12 mouse cellular contexts compared by ENCODE assay signal in the genomic region with DNA sequence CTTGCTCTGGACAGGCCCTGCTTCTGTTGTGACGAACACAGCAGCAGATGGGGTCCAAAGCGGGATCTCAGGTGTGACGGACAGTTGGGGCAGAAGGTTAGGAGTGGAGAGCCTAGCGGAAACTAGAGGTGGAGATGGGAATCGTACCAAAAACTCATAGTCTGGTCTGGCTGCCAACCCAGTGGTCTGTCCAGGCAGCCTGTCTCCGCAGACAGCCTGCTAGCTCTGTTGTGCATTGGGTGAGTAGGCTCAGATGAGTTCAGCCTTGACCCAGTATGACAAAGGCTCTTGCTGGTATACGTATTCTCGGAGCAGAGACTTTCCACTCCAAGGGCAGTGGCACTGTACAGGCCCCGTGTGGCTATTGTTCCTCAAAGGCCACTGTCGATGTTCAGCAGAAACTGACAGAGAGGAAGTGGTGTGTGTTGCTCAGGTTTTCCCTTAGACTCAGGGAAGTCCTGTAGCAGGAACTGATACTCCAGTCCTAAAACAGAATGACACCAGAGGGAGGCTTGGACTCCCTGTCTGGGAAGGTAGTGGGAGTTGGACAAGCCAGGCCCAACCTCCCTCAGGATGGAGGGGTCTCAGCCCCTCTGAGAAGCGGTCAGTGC. TPM values are rescaled to one million over a fixed set of nuclear protein-coding genes. Genes with fewer than 3 reads are reported as not detected.
DNase-seq lines count a peak whose midpoint lies in the region; ATAC-seq and TF ChIP-seq lines count a peak whose summit lies in the region.
"Had no signal": no experiment of that assay in that cellular context is flagged by ENCODE, and none has a peak within 500 bp of the region (broad histone marks: within the 10 kb centered on the region; RNA-seq: fewer than 3 reads in every experiment).

No protein-coding gene starts in this region.

- H3K27ac ChIP-seq in midbrain, embryonic 11.5 days (ENCODE audit: low read depth, low read length), result no peak overlapping the region
- H3K27ac ChIP-seq in midbrain, embryonic 14.5 days (replicated peaks; ENCODE audit: low read depth, low read length), result no peak overlapping the region
- no peak overlapping the region for H3K27ac ChIP-seq in thymus, adult 2 months (ENCODE audit: control insufficient read depth, insufficient read depth, low read length)
- H3K27ac ChIP-seq: embryonic facial prominence, embryonic 12.5 days; intestine, embryonic 15.5 days had no signal

- no peak overlapping the region for H3K4me2 ChIP-seq in midbrain, embryonic 11.5 days
- H3K4me2 ChIP-seq in midbrain, embryonic 14.5 days (ENCODE audit: low read length), result no peak overlapping the region
- H3K4me2 ChIP-seq: embryonic facial prominence, embryonic 12.5 days; intestine, embryonic 15.5 days had no signal

- no peak for ATAC-seq in midbrain, embryonic 11.5 days (ENCODE audit: low FRiP score)
- ATAC-seq in midbrain, embryonic 14.5 days (ENCODE audit: low FRiP score, low TSS enrichment), result no peak
- ATAC-seq in neutrophil, adult 5-6 weeks (ENCODE audit: extremely low read depth, insufficient number of reproducible peaks, low FRiP score, poor library complexity, severe bottlenecking), result peak; percentile 91
- ATAC-seq: intestine, embryonic 15.5 days had no signal

- no peaks in the 10 kb centered on the region for H3K9me3 ChIP-seq in midbrain, embryonic 11.5 days (ENCODE audit: control insufficient read depth, low read length)
- H3K9me3 ChIP-seq in midbrain, embryonic 14.5 days (ENCODE audit: control insufficient read depth, low read length), result no peaks in the 10 kb centered on the region
- H3K9me3 ChIP-seq: embryonic facial prominence, embryonic 12.5 days; intestine, embryonic 15.5 days had no signal

- intact Hi-C loops in heart, postnatal 25 days (cut with DNase I), result loop anchor here (5.0 kb wide), 1 partner anchor 44 kb away; no protein-coding TSS in a partner anchor

- no peaks in the 10 kb centered on the region for H3K4me1 ChIP-seq in midbrain, embryonic 11.5 days (ENCODE audit: control insufficient read depth, insufficient read depth, low read length)
- peaks cover 9% of the 10 kb centered on the region; the same call in 1 of the 2 replicates for H3K4me1 ChIP-seq in midbrain, embryonic 14.5 days (ENCODE audit: control insufficient read depth, insufficient read depth, low read length)
- H3K4me1 ChIP-seq in thymus, adult 2 months (replicated peaks; ENCODE audit: control insufficient read depth, insufficient read depth, low read length), result no peaks in the 10 kb centered on the region

- TF ChIP-seq CTCF in thymus, adult 2 months (IDR thresholded peaks at IDR 0.05; ENCODE audit: borderline replicate concordance, control insufficient read depth, extremely low read depth, insufficient read depth, low read length, poor library complexity), result no peak

- H3K27me3 ChIP-seq in midbrain, embryonic 11.5 days (ENCODE audit: control insufficient read depth, insufficient read depth, low read length), result no peaks in the 10 kb centered on the region
- no peaks in the 10 kb centered on the region for H3K27me3 ChIP-seq in midbrain, embryonic 14.5 days (ENCODE audit: control insufficient read depth, insufficient read depth, low read length)
- no peaks in the 10 kb centered on the region for H3K27me3 ChIP-seq in thymus, adult 2 months (ENCODE audit: control insufficient read depth, insufficient read depth, low read length)
- H3K27me3 ChIP-seq: embryonic facial prominence, embryonic 12.5 days; intestine, embryonic 15.5 days had no signal

- no peak overlapping the region for H3K4me3 ChIP-seq in midbrain, embryonic 11.5 days (ENCODE audit: low read depth, low read length)
- no peak overlapping the region for H3K4me3 ChIP-seq in midbrain, embryonic 14.5 days (replicated peaks; ENCODE audit: low read depth, low read length)
- H3K4me3 ChIP-seq in thymus, adult 2 months (ENCODE audit: control insufficient read depth, insufficient read depth, low read length), result no peak overlapping the region
- H3K4me3 ChIP-seq: embryonic facial prominence, embryonic 12.5 days; intestine, embryonic 15.5 days had no signal

- whole genome bisulfite sequencing in midbrain, embryonic 11.5 days, result 80% methylated on average over 11 of the region's 11 CpGs
- WGBS in midbrain, embryonic 14.5 days, result 79% methylated on average over 11 of the region's 11 CpGs
- WGBS in thymus, adult 2 months, result 68% methylated on average over 11 of the region's 11 CpGs

- peak; percentile 96 for DNase-seq in heart, adult 11 months
- DNase-seq in heart, postnatal 25 days (ENCODE audit: low spot score), result no peak
- peak; percentile 47 for DNase-seq in midbrain, embryonic 11.5 days (ENCODE audit: low spot score, missing footprints)
- DNase-seq in midbrain, embryonic 14.5 days, result no peak
- DNase-seq in brain, adult 2 months (ENCODE audit: low read depth, low spot score), result peak; percentile 75
- DNase-seq in thymus, adult 2 months, result no peak
- DNase-seq in kidney, postnatal 14 days, result no peak
- DNase-seq: gastrocnemius, postnatal 10 days had no signal

- H3K9ac ChIP-seq in midbrain, embryonic 11.5 days (ENCODE audit: low read length), result no peak overlapping the region
- H3K9ac ChIP-seq in midbrain, embryonic 14.5 days (replicated peaks; ENCODE audit: low read length), result no peak overlapping the region
- H3K9ac ChIP-seq: embryonic facial prominence, embryonic 12.5 days; intestine, embryonic 15.5 days had no signal

- no peak for TF ChIP-seq POLR2A in thymus, adult 2 months (IDR thresholded peaks at IDR 0.05; ENCODE audit: control insufficient read depth, extremely low read depth, insufficient read depth, low read length, poor library complexity)

- H3K36me3 ChIP-seq in midbrain, embryonic 11.5 days (ENCODE audit: control insufficient read depth, insufficient read depth, low read length), result no peaks in the 10 kb centered on the region
- H3K36me3 ChIP-seq in midbrain, embryonic 14.5 days (ENCODE audit: control insufficient read depth, insufficient read depth, low read length), result no peaks in the 10 kb centered on the region
- H3K36me3 ChIP-seq in thymus, adult 2 months (ENCODE audit: control insufficient read depth, insufficient read depth, low read length), result no peaks in the 10 kb centered on the region
- H3K36me3 ChIP-seq: embryonic facial prominence, embryonic 12.5 days; intestine, embryonic 15.5 days had no signal

RNA-seq across cellular contexts. Expression of a gene that starts 6.6 kb away (rescaled TPM):
- total RNA-seq in heart, postnatal 25 days (2021), result 10 to 100 TPM; 24.6 to 28.1 TPM
- 16.0 and 17.9 TPM in 2 replicates for polyA plus RNA-seq in midbrain, embryonic 11.5 days (2014; fragmentation: Nextera tagmentation; extraction: Ambion mirVana)
- 28.3 and 35.7 TPM in 2 replicates for polyA plus RNA-seq in midbrain, embryonic 14.5 days (2014; fragmentation: Nextera tagmentation; extraction: Ambion mirVana)
- total RNA-seq in neutrophil, adult 5-6 weeks (2017), result 359 and 376 TPM in 2 replicates
- polyA plus RNA-seq in thymus, adult 2 months (2012; rRNA removed), result 56.0 and 63.1 TPM in 2 replicates

RNA-seq across cellular contexts. Expression of a gene that starts 49.6 kb away (rescaled TPM):
- not detected for total RNA-seq in heart, postnatal 25 days (2021)
- polyA plus RNA-seq in midbrain, embryonic 11.5 days (2014; fragmentation: Nextera tagmentation; extraction: Ambion mirVana), result 0.10 TPM in 1 of 2 replicates, not detected in the other
- not detected in 2 replicates for polyA plus RNA-seq in midbrain, embryonic 14.5 days (2014; fragmentation: Nextera tagmentation; extraction: Ambion mirVana)
- 0.35 TPM in 1 of 2 replicates, not detected in the other for total RNA-seq in neutrophil, adult 5-6 weeks (2017)
- polyA plus RNA-seq in thymus, adult 2 months (2012; rRNA removed), result 0.12 TPM in 1 of 2 replicates, not detected in the other
- total RNA-seq: ES-E14 had no signal
- polyA plus RNA-seq: embryonic facial prominence, embryonic 12.5 days; intestine, embryonic 15.5 days had no signal

Comparison
In these comparisons a context has a peak if more than half of its experiments do, and no peak if none do; other contexts are left out.
1. DNase-seq: peak in heart, adult 11 months (single experiment), midbrain, embryonic 11.5 days (single experiment) and brain, adult 2 months (single experiment); none in heart, postnatal 25 days (single experiment), midbrain, embryonic 14.5 days (single experiment), thymus, adult 2 months (single experiment) and kidney, postnatal 14 days (single experiment).